Mouse (Mus musculus): ENCODE measurements around the gene Spaca4.

- peak; percentile 46; the same call in 1 of the 2 replicates for TF ChIP-seq GATA1 (IDR thresholded peaks at IDR 0.05; ENCODE audit: low read length)
- TF ChIP-seq TAL1 (IDR thresholded peaks at IDR 0.05; ENCODE audit: low read length), result no peak
Measured at GRCm38 (mm10) chr7:45715090-45715708, 10.4 kb downstream of the Spaca4 start, which contains the start of gene Rpl18.
